Mouse (Mus musculus): ENCODE measurements around the gene Kif27.
A peak's percentile ranks its signal among the peaks of the same experiment; 100 is the strongest.

GRCm38 (mm10) chr13:58313758-58314157 lies 45.2 kb downstream of the Kif27 start:
- no peak for TF ChIP-seq CTCF (IDR thresholded peaks at IDR 0.05 in 2 of 3, conservative IDR thresholded peaks at IDR 0.05 in 1 of 3; ENCODE audit: control insufficient read depth in 1 of 3, insufficient read depth in 1 of 3, low read depth in 2 of 3, low read length in 3 of 3, poor library complexity in 1 of 3, severe bottlenecking in 1 of 3)
- no peak for TF ChIP-seq JUND (IDR thresholded peaks at IDR 0.05; ENCODE audit: low read depth, low read length)
- no peak for TF ChIP-seq POLR2A (IDR thresholded peaks at IDR 0.05; ENCODE audit: control insufficient read depth in 1 of 2, insufficient read depth in 1 of 2, low read depth in 1 of 2, low read length in 2 of 2, poor library complexity in 1 of 2)
- TF ChIP-seq ELF1 (IDR thresholded peaks at IDR 0.05; ENCODE audit: low read depth, low read length), result no peak
- TF ChIP-seq MXI1 (IDR thresholded peaks at IDR 0.05; ENCODE audit: low read depth, low read length), result no peak; the same call in 1 of the 2 replicates
- no peak for TF ChIP-seq UBTF (IDR thresholded peaks at IDR 0.05; ENCODE audit: borderline replicate concordance, insufficient read depth, low read depth, low read length)
- TF ChIP-seq MAFK (IDR thresholded peaks at IDR 0.05; ENCODE audit: borderline replicate concordance, low read depth, low read length), result no peak
- TF ChIP-seq E2F4 (IDR thresholded peaks at IDR 0.05; ENCODE audit: borderline replicate concordance, low read depth, low read length), result no peak
- TF ChIP-seq MYC (IDR thresholded peaks at IDR 0.05; ENCODE audit: low read depth, low read length), result no peak
- no peak for TF ChIP-seq POLR2AphosphoS5 (IDR thresholded peaks at IDR 0.05; ENCODE audit: borderline replicate concordance, low read depth, low read length)
- no peak for TF ChIP-seq SMC3 (IDR thresholded peaks at IDR 0.05; ENCODE audit: low read depth, low read length)
- peak; percentile 28; the same call in 1 of the 2 replicates for TF ChIP-seq RCOR1 (IDR thresholded peaks at IDR 0.05; ENCODE audit: low read depth, low read length)
- TF ChIP-seq MAX (IDR thresholded peaks at IDR 0.05; ENCODE audit: low read length), result no peak
- no peak for TF ChIP-seq CHD1 (IDR thresholded peaks at IDR 0.05; ENCODE audit: low read depth, low read length)
